Mouse (Mus musculus): Measurements from ENCODE around the gene Ung.
A peak's percentile ranks its signal among the peaks of the same experiment; 100 is the strongest.

GRCm38 (mm10) chr5:114175596-114176171, 45.5 kb downstream of the Ung start:
- TF ChIP-seq CTCF (IDR thresholded peaks at IDR 0.05; ENCODE audit: low read depth) = peak; percentile 18; the same call in 1 of the 2 replicates
- TF ChIP-seq EP300 (IDR thresholded peaks at IDR 0.05; ENCODE audit: low read depth) = no peak

Measured in liver, embryonic 14.5 days (tissue).